Mouse (Mus musculus): ENCODE measurements around the gene Fgfr1op2.

Fgfr1op2 gene

DNA sequence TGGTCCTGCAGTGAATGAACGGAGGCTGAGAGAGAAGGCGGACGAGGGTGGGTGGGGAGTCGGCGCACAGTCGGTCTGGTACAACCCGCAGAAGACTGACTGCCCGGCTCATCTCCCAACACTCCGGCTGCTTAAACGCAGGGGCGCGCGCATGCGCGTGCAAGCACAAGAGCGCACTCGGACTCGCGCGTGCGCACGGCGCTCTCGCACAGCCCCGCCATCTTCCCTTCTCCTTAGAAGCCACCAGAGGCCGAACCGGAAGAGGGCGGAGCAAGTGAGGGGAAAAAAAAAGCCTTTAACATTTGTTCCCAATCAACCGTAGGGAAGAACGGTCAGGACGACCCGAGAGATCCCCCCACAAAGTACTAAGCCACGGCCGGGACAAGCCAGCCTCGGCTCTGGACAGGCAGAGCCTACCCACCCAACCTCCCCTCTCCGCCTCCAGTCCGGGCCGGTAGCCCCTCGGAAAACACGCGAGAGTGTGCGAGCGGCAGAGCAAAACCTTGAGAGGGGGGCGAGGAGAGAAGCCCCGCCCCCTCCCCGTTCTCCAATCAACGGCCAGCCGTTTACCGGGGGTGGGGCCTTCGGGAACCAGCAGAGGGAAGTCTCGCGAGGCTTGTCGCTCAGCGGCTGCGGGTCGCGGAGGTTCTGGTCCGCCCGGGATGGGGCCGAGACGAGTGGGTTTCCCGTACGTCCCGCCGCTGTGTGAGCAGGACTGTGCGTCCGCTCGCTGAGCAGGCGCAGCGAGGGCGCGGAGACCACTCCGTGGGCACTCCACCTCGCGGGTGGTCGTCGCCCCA lies 507 bp downstream of the Fgfr1op2 start, which contains the start of gene Ints13:
Gene Ints13, minus strand, starts transcription at position 526 of the 800 bp plus-strand sequence.
- peak; percentile 99 for DNase-seq (ENCODE audit: low read depth, low spot score)
- no peaks in the 10 kb centered on the region for H3K27me3 ChIP-seq (ENCODE audit: control insufficient read depth, insufficient read depth, low read length, poor library complexity, severe bottlenecking)
- H3K36me3 ChIP-seq (ENCODE audit: control insufficient read depth, insufficient read depth, low read length, poor library complexity, severe bottlenecking): no peaks in the 10 kb centered on the region

DNA sequence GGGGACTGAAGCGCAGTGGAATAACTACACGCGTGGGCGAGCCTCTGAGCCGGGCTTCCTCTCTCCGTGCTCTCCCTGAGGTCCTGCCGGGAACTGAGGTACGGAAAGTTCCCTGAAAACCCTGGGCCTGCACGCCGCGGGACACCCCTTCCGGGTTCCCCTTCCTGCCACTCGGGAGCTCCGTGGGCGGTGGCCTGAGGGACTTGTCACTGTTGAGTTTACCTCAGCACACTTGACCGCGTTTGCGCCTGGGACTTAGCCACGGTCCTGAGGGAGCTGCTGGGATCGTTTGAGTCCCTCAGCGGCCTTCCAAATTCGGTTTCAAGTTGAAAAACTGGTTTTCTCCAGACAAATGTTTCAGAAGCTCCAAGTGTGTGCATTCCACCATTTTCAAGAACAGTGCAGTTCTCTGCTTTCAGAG lies 1.1 kb downstream of the Fgfr1op2 start:
- H3K27me3 ChIP-seq (ENCODE audit: control insufficient read depth, insufficient read depth, low read length, poor library complexity, severe bottlenecking): no peaks in the 10 kb centered on the region
- peak; percentile 67 for DNase-seq (ENCODE audit: low read depth, low spot score)
- H3K36me3 ChIP-seq (ENCODE audit: control insufficient read depth, insufficient read depth, low read length, poor library complexity, severe bottlenecking): no peaks in the 10 kb centered on the region

DNA sequence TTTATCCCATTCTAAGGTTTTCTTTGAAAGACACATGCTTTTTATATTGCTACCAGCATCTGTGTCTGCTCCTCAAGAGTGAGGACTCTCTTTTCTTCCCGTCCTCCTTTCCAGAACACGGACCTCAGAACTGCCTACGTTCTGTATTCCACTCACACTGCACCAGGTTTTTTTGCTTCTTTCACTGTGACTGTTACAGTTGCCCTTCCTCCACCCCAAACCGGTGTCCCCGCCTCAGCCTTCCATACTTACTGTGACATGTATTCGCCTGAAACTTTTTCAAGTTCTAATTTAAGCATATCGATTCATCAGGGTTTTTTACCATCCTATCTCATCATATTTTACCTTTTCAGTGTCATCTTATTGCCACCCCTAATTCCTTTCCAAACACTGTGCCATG lies 1.6 kb downstream of the Fgfr1op2 start:
- no peaks in the 10 kb centered on the region for H3K27me3 ChIP-seq (ENCODE audit: control insufficient read depth, insufficient read depth, low read length, poor library complexity, severe bottlenecking)
- no peaks in the 10 kb centered on the region for H3K36me3 ChIP-seq (ENCODE audit: control insufficient read depth, insufficient read depth, low read length, poor library complexity, severe bottlenecking)
- peak; percentile 19 for DNase-seq (ENCODE audit: low read depth, low spot score)

DNA sequence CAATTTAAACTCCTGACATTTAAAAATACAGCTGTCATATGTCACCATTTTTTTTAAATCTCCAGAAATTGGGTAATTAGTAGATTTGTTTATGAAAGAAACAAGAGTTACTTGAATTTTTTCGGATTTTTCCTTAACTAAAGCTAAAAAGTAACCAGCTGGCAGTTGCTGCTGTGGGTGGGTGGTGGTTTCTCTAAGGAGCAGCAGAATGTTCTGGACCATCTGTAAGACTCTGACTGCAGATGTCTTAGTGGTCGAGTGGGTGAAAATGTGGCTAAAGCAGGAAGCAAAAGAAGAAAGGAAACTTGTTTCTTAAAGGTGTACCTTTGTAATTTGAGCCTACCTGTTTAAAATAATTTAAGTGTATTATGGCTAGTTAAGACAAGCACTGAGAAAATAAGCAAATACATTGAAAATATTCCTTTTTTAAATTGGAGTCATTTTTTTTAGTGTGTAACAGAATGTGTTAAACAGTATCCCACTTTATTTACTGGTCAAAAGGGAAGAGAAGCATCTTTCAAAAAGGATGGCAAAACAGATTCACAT lies 3.5 kb downstream of the Fgfr1op2 start:
- Histone ChIP-seq H3K36me3 (ENCODE audit: control insufficient read depth, insufficient read depth, low read length, poor library complexity, severe bottlenecking) (peaks cover 3% of the 10 kb centered on the region), H3K27me3 (ENCODE audit: control insufficient read depth, insufficient read depth, low read length, poor library complexity, severe bottlenecking) (no peaks in the 10 kb centered on the region)
- DNase-seq (ENCODE audit: low read depth, low spot score): peak; percentile 42

DNA sequence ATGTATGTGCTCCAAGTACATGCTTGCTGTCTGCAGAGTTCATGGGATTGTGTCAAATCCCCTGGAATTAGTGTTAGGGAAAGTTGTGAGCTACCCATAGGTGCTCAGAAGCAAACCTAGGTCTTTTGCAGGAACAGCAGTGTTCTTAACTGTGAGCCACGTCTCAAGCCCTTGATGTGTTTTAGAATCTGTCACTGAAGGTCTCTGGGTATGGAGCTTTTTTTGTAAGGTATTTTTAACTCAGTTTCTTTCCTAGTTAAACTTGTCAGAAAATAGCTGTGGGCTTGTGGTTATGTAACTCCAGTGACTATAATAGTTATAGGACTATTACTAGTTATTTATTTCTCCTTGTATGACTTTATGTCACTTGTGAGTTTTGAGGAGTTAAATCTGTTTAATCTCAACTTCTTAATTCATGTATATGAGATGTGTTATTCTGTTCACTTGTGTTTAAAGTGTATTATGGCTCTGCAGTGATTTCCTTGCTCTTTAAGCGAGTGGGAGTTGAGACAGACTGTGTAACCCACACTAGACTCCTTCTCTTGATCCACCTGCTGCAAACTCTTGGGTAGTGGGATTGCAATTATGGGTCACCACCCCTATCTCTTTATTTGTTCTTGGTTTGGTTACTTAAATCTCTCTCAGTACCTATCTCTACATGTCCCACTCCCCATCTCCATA lies 6.5 kb downstream of the Fgfr1op2 start:
- no peaks in the 10 kb centered on the region for H3K27me3 ChIP-seq (ENCODE audit: control insufficient read depth, insufficient read depth, low read length, poor library complexity, severe bottlenecking)
- no peak for DNase-seq (ENCODE audit: low read depth, low spot score)
- H3K36me3 ChIP-seq (ENCODE audit: control insufficient read depth, insufficient read depth, low read length, poor library complexity, severe bottlenecking): peaks cover 13% of the 10 kb centered on the region

DNA sequence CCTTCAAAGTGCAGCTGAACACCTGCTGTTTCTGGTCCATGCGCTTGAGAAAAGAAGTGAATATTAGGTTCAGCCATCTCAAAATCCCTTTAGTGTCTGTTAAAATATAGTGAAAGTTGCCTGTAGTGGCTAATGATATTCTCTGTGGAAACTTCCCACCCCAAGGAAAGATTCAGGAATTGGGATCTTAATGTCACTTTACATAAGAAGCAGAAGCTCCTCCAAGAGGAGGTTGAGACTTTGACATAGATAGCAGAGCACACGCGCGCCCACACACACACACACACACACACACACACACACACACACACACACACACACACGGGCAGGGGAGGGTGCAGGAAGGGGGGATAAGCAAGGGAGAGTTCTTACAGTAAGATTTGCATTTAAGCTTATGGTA lies 8.1 kb downstream of the Fgfr1op2 start:
- Histone ChIP-seq H3K36me3 (ENCODE audit: control insufficient read depth, insufficient read depth, low read length, poor library complexity, severe bottlenecking) (peaks cover 15% of the 10 kb centered on the region), H3K27me3 (ENCODE audit: control insufficient read depth, insufficient read depth, low read length, poor library complexity, severe bottlenecking) (no peaks in the 10 kb centered on the region)
- DNase-seq (ENCODE audit: low read depth, low spot score): no peak

DNA sequence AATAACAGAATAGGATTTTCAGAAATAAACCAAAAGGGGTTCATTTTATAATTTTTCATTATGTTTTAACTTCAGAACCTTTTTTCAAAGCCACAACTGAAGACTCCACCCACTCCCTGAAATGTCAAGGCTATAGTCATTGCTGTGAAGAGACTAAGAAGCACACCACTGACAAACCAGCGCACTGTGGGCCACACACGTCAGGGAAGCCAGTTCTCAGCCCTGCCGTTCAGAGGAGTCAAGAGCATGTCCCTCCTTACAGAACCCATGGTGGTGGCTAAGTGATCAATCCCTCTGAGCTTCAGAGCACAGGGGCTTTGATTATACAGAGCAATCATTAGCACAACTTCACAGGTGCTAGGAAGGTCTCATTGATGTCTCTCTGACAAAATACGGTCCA lies 25.6 kb downstream of the Fgfr1op2 start:
- DNase-seq (ENCODE audit: low read depth, low spot score): no peak
- peaks cover 13% of the 10 kb centered on the region for H3K36me3 ChIP-seq (ENCODE audit: control insufficient read depth, insufficient read depth, low read length, poor library complexity, severe bottlenecking)
- H3K27me3 ChIP-seq (ENCODE audit: control insufficient read depth, insufficient read depth, low read length, poor library complexity, severe bottlenecking): no peaks in the 10 kb centered on the region

DNA sequence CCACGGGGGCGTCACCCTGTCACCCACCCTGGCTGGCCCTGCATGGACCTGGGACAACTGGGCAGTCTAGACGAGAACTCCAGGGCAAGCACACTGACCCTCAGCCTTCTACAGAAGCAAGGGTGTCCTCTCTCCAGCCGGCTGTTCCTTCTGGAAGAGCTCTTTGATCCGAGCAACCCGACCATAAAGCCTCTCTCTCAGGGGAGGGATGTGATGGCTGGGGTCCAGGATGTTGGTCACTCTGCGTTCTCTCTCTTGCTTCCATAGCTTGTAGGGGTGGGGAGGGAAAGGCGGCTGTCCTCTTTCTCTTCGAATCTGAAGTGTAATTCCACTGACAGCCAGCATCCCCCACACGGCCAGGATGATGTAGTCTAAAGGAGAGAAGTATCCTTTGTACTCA lies 26.6 kb downstream of the Fgfr1op2 start:
- peaks cover 13% of the 10 kb centered on the region for H3K36me3 ChIP-seq (ENCODE audit: control insufficient read depth, insufficient read depth, low read length, poor library complexity, severe bottlenecking)
- DNase-seq (ENCODE audit: low read depth, low spot score): no peak
- no peaks in the 10 kb centered on the region for H3K27me3 ChIP-seq (ENCODE audit: control insufficient read depth, insufficient read depth, low read length, poor library complexity, severe bottlenecking)

DNA sequence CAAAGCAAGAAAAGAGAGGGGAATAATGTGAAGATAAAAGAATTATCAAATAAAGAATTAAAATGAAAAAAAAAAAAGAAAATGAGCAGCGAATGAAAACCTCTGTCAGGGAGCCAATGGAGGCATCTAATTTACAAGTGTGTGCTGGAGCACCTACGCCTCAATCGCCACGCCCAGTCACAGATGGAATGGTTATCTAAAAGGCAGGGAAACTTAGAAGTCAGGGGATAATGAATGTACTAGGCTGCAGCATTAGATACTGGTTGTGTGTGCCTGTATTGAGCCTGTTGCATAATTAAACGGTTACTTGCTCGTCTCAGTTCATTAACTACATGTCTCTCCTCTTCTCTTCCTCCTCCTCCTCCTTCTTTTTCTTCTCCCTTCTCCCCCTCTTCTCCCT lies 34.4 kb downstream of the Fgfr1op2 start:
- Histone ChIP-seq H3K27me3 (ENCODE audit: control insufficient read depth, insufficient read depth, low read length, poor library complexity, severe bottlenecking) (no peaks in the 10 kb centered on the region), H3K36me3 (ENCODE audit: control insufficient read depth, insufficient read depth, low read length, poor library complexity, severe bottlenecking) (no peaks in the 10 kb centered on the region)
- DNase-seq (ENCODE audit: low read depth, low spot score): no peak

DNA sequence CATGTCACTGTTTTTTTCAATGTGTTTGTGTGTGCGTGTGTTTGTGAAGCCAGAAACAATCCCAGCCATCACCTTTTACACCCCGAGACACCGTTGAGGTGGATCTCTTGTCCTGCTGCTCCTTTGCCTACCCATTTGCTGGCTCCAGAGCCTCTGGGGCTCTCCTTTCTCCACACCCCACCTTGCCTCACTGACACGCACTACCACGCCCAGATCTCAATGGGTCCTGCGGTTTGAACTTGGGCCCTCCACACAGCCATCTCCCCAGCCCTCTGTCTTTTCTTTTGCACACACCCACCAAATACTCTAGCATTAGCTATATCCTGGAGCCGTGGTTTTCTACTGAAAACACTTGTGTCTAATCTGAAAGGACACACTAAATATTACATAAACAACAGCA lies 34.9 kb downstream of the Fgfr1op2 start:
- no peaks in the 10 kb centered on the region for H3K27me3 ChIP-seq (ENCODE audit: control insufficient read depth, insufficient read depth, low read length, poor library complexity, severe bottlenecking)
- DNase-seq (ENCODE audit: low read depth, low spot score): no peak
- H3K36me3 ChIP-seq (ENCODE audit: control insufficient read depth, insufficient read depth, low read length, poor library complexity, severe bottlenecking): no peaks in the 10 kb centered on the region

DNA sequence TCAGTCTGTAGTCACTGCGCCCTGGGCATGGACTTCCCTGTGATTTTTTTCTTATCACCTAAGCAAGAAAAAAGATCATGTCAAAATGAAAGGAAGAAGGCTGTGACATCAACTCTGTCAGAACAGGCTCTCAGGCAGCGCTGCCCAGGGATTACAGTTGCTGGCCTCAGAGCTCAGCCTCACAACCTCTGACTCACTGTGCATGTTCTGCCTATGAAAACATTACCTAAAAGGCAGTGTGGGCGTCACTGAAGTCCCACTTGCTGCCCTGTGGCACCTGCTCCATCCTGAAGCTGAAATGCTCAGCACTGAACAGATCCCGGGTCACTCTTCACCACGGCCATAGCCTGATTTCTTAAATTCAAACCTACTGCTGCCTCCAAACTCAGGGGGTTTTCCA lies 35.7 kb downstream of the Fgfr1op2 start:
- H3K36me3 ChIP-seq (ENCODE audit: control insufficient read depth, insufficient read depth, low read length, poor library complexity, severe bottlenecking): no peaks in the 10 kb centered on the region; the same call in 1 of the 2 replicates
- DNase-seq (ENCODE audit: low read depth, low spot score): no peak
- no peaks in the 10 kb centered on the region for H3K27me3 ChIP-seq (ENCODE audit: control insufficient read depth, insufficient read depth, low read length, poor library complexity, severe bottlenecking)

DNA sequence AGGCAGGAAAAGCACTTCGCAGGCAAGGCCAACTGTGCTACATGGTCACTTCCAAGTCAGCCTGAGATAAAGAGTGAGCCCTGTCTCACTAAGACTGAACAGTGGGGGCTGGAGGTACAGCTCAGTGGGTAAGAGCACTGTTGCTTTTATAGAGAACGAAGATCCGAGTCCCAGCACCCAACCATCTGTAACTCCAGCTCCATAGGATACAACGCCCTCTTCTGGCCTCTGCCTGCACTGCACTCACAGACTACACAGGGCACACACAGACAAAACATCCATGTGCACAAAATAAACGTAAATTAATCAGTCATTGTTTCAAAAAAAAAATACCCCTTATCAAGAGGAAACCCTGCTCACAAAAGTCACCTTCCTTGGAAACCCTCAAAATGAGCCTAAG lies 36.9 kb downstream of the Fgfr1op2 start:
- no peaks in the 10 kb centered on the region; the same call in none of the 2 replicates for H3K36me3 ChIP-seq (ENCODE audit: control insufficient read depth, insufficient read depth, low read length, poor library complexity, severe bottlenecking)
- H3K27me3 ChIP-seq (ENCODE audit: control insufficient read depth, insufficient read depth, low read length, poor library complexity, severe bottlenecking): no peaks in the 10 kb centered on the region
- no peak for DNase-seq (ENCODE audit: low read depth, low spot score)

DNA sequence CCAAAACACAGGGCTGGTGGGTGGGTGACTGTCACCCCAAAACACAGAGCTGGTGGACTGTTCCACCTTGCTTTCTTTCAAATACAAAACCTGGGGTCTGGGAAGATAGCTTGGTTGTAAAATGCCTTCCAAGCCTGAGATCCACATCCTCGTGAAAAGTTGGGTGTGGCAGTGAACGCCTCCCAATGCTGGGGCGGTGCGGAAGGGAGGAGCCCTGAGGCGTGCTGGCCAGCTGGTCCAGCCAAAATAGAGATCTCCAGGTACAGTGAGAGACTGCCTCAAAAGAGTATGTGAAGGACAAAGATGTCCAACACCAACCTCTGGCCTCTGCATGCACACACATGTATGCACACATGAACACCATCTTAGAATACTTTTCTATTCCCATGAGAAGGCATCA lies 37.5 kb downstream of the Fgfr1op2 start:
- Histone ChIP-seq H3K36me3 (ENCODE audit: control insufficient read depth, insufficient read depth, low read length, poor library complexity, severe bottlenecking) (no peaks in the 10 kb centered on the region; the same call in none of the 2 replicates), H3K27me3 (ENCODE audit: control insufficient read depth, insufficient read depth, low read length, poor library complexity, severe bottlenecking) (no peaks in the 10 kb centered on the region)
- DNase-seq (ENCODE audit: low read depth, low spot score): no peak

DNA sequence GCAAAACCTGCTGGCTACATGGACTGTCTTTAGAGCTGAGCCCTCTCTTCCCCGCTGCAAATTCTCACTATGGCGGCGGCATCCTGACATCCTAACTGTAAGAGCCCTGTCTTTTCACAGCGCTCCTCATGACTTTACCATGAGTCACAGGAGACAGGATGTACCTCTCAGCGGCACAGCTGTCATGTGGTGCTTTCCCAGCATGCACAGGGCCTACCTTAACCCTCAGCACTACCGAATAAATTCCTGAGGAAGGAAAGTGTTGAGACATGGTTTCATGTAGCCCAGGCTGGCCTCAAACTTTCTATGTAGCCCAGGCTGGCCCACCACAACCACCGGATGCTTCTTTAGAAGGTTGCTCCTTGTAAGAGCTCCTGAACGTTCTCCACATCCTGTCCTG lies 38.9 kb downstream of the Fgfr1op2 start:
- no peak for DNase-seq (ENCODE audit: low read depth, low spot score)
- Histone ChIP-seq H3K27me3 (ENCODE audit: control insufficient read depth, insufficient read depth, low read length, poor library complexity, severe bottlenecking) (no peaks in the 10 kb centered on the region), H3K36me3 (ENCODE audit: control insufficient read depth, insufficient read depth, low read length, poor library complexity, severe bottlenecking) (no peaks in the 10 kb centered on the region; the same call in none of the 2 replicates)

DNA sequence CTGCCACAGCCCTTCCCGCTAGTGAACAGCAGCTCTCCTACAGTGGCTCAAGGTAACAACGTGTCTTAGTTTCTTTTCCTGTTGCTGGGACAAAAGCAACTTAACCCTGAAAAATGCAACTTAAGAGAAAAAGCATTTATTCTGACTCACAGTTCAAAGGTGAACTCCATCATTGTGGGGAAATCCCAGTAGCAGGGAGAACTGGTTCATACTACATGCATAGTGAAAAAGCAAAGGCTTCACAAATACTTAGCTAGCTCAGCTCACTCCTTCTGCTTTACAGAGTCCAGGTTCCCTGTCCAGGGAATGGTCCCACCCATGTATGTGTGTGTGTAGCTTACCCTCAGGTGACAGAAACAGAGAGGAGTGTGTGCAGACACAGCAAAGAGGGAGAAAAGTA lies 39.7 kb downstream of the Fgfr1op2 start:
- no peaks in the 10 kb centered on the region; the same call in none of the 2 replicates for H3K36me3 ChIP-seq (ENCODE audit: control insufficient read depth, insufficient read depth, low read length, poor library complexity, severe bottlenecking)
- DNase-seq (ENCODE audit: low read depth, low spot score): no peak

More for the DNA sequence above, 39.7 kb downstream of the Fgfr1op2 start:
- H3K27me3 ChIP-seq (ENCODE audit: control insufficient read depth, insufficient read depth, low read length, poor library complexity, severe bottlenecking): no peaks in the 10 kb centered on the region
